Mouse (Mus musculus) mouse embryonic stem cell (cell line): ENCODE measurements at regions not wholly inside any gene's neighbourhood (a gene's known extent, or its start where the extent isn't known, plus 50 kb on each side); places are given as distances from the start of the nearest gene placed in this dataset.

Experiments
- in situ Hi-C, 2 experiments: fragments of 300-500 bp; cut with MboI; formaldehyde crosslinking; loops; 1 replicate in 1 of 2; 3 replicates in 1 of 2; pipeline ENCODE4 v1.14.3; 2019 to 2020; ENCODE audit warnings: low sequenced_read_pairs in 2 of 2, low pct_unique_long_range_greater_than_20kb in 1 of 2, mixed read lengths in 1 of 2; ENCODE audit not compliant: unreplicated experiment in 1 of 2

GRCm38 (mm10) chr14:45920783-45921182 is 262.8 kb upstream of the Ddhd1 start:
- in situ Hi-C loops = no loop called here

DNA sequence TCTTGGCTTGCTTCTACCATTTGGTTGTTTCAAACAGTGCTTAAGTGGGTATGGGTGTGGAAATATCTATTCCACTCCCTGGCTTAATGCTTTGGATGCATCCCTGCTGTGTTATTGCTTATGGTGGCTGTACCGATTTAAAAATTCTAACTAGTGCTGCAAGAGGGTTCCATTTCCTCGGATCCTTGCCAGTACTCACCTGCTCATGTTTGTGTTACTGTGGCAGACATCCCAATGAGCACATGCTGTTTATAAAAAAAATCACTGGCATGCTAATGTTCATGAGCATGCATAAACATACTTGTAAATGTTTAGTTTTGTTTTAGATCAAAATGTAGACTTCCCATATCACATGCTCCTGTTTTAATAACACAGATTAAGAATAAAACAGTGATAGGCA is 285.6 kb upstream of the Ddhd1 start:
- in situ Hi-C loops = no loop called here

DNA sequence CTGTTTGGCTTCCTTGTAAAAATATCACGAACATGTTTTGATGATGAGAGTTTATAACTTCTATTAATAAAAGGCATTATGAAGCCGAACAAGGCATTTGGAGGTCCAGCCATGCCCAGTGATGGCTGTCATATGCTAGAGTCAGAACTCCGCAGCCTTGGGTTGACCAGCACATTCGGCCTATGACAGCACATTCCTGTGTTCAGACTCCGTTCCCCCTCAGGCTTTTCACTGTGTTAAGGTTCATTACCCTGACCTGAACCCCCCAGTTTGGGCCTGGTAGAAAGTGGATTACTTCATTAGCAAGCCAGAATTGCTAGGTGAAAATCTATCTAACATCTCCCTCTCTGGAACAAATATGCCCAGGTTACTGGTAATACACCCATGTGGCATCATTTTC is 286.2 kb upstream of the Ddhd1 start:
- in situ Hi-C loops = no loop called here

DNA sequence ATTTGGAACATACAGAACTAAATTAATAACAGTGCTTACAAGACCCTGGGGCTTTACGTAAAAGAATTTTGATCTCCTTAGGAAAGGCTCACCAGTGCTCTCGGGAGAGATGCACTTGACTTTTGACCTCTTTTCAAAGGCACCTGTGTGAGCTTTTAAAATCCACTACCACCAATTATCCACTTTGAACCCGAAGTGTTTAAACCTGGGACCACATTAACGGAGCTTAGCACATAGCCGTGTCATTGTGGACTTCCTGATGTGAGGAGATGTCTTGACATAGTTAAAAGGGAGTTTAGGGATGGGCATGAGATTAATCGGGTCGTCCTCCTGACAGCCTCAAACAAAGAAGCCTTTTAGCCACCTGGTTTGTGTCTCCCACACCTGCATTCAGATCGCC is 286.6 kb upstream of the Ddhd1 start:
- in situ Hi-C loops = no loop called here

GRCm38 (mm10) chr14:45956624-45957023 is 298.7 kb upstream of the Ddhd1 start:
- in situ Hi-C loops = no loop called here

DNA sequence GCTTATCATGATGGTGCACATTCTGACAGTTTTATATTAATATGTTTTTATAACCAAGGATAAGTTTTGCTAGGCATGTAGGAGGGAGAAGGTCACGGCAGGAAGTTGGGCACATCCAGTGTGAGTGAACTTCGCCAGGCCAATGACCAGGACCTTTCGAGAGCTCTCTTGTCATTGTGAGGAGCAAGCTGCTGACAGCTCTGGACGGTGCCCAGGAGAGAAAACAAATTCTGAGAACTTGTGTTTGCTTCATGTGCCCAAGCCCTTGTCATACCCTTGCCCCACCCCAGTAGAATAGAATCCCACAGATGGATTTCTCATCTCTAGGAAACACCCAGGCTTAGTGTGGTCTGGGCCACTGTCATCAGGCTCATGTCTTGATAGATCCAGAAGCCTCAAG is 304.5 kb upstream of the Ddhd1 start:
- in situ Hi-C loops = no loop called here

DNA sequence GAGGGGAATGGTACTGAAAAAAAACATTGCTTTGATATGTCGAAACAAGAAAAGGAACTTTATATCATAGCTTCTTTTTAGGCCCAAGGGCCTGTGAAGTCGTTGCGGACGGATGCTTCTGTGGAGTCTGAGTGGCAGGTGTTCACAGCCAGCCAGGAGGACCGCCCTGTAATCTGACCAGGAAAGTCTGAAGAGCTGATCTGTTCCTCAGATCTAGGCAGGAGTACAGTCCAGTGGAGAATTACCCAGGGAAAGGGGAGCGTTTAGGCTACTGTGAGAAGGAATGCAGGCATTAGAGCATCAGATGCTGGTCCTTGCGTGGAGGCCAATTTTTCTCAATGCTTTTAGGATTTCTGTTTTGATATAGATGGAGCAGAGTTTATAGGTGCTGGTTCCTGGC is 306.1 kb upstream of the Ddhd1 start:
- in situ Hi-C loops = no loop called here

- in situ Hi-C loops = no loop called here
Measured at GRCm38 (mm10) chr14:45983206-45983857, 325.4 kb upstream of the Ddhd1 start.

DNA sequence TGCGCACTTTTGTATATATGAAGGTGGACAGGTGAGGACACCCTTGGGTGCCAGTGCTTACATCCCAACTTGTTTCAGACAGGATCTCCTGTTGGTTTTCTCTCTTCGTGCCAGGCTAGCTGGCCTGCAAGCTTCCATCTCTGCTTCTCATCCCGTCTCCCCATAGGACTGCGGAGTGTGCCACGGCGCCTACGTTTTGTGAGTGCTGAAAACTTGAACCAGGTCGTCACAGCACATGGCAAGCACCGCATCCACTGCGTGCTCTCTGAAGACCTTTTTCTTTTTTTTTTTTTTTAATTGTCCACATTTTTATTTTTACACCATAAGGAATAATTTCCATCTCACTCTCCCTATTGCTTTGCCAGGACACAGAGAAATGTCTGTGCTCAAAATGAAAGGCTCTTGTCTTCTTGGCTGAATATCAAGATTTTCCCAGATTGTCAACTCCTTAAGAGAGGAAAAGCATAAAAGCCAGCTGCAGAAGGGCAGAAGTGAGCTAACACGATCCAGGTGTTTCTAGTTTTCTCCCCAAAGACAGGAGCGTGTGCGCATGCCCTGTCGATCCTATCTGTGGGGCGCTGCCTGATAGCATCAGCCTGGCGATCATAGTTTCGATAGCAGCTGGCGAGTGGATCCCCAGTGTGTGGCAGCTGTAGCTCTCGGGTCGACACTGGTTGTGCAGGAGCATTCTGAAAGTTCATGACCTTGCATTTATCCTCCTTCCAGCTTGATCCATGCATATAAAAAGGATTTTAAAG is 326.4 kb upstream of the Ddhd1 start:
- in situ Hi-C loops = no loop called here

GRCm38 (mm10) chr14:45992041-45992869 is 334.3 kb upstream of the Ddhd1 start:
- in situ Hi-C loops = no loop called here

GRCm38 (mm10) chr14:45992870-45993135 is 334.9 kb upstream of the Ddhd1 start:
- in situ Hi-C loops = no loop called here

GRCm38 (mm10) chr14:45993669-45994068 is 335.7 kb upstream of the Ddhd1 start:
- in situ Hi-C loops = no loop called here

- in situ Hi-C loops = no loop called here
Measured at GRCm38 (mm10) chr14:45996760-45997159, 338.8 kb upstream of the Ddhd1 start.

DNA sequence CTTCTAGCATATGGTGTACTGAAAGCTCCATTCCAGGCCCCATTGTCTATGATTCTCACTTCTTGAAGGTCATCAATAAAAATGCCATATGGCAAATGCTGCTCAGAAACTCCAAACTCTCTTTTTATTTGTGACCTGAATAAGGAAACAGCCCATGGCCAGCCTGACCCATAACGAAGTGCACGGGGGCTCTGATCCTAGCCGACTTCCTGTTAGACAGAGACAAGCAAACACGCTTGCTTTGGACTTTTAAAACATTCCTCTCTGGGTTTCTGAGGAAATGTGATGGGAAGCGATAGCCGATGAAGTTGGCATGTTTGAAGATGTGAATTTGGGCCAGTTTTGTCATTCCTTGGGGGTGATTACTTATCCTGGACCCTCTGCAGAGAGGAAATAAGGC is 346.1 kb upstream of the Ddhd1 start:
- in situ Hi-C loops = no loop called here

- in situ Hi-C loops = no loop called here
Measured at GRCm38 (mm10) chr14:46005307-46005706, 347.4 kb upstream of the Ddhd1 start.

GRCm38 (mm10) chr14:46013232-46013631 is 355.3 kb upstream of the Ddhd1 start:
- in situ Hi-C loops = no loop called here

- in situ Hi-C loops = no loop called here
Measured at GRCm38 (mm10) chr14:46014090-46014489, 356.1 kb upstream of the Ddhd1 start.

- in situ Hi-C loops = no loop called here
Measured at GRCm38 (mm10) chr14:46015682-46016400, 357.9 kb upstream of the Ddhd1 start.

GRCm38 (mm10) chr14:46016701-46017106 is 358.8 kb upstream of the Ddhd1 start:
- in situ Hi-C loops = no loop called here
